Mouse (Mus musculus) forelimb bud, embryonic 11.5 days (tissue): ENCODE measurements around the gene Dab2ip.

Experiments
- DNase-seq: peaks from one replicate; pipeline ENCODE4 v3.0.0-alpha.2; 2012; ENCODE audit warnings: low read depth, low spot score

The Dab2ip gene

GRCm38 (mm10) chr2:35622261-35623103, 64.4 kb downstream of the Dab2ip start:
- no peak for DNase-seq

GRCm38 (mm10) chr2:35623104-35623377, 65.0 kb downstream of the Dab2ip start:
- no peak for DNase-seq

GRCm38 (mm10) chr2:35623431-35624148, 65.5 kb downstream of the Dab2ip start:
- DNase-seq: no peak

GRCm38 (mm10) chr2:35624380-35625006, 66.4 kb downstream of the Dab2ip start:
- DNase-seq: no peak

GRCm38 (mm10) chr2:35625007-35625380, 66.9 kb downstream of the Dab2ip start:
- DNase-seq: no peak

- DNase-seq: no peak
Measured at GRCm38 (mm10) chr2:35625526-35625925, 67.5 kb downstream of the Dab2ip start.

DNA sequence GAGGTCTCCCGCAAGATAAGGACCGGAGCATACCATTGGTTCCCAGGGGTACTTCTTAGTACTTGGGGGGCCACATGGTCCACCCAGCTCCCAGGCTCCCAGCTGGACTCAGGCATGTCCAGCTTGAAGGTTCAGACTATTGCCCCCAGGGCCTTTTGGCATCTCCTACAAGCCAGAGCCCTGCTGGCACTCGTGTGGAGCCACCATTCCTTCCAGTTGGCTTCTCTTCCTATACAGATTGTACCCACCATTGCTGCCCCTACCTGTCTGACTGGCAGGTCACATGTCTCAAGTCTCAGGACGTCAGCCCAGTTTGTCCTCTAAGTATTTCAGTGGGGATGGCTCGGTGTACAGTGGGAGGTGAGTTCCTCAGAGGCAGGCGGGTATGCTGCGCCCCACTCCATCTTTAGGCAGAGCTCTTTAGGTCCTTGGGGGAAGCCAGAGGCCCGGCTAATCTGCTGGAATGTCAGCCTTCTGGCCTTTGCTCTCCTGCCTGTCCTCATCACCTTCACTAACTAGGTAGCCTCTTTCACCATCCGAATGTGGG, 68.2 kb downstream of the Dab2ip start:
- DNase-seq: no peak

DNA sequence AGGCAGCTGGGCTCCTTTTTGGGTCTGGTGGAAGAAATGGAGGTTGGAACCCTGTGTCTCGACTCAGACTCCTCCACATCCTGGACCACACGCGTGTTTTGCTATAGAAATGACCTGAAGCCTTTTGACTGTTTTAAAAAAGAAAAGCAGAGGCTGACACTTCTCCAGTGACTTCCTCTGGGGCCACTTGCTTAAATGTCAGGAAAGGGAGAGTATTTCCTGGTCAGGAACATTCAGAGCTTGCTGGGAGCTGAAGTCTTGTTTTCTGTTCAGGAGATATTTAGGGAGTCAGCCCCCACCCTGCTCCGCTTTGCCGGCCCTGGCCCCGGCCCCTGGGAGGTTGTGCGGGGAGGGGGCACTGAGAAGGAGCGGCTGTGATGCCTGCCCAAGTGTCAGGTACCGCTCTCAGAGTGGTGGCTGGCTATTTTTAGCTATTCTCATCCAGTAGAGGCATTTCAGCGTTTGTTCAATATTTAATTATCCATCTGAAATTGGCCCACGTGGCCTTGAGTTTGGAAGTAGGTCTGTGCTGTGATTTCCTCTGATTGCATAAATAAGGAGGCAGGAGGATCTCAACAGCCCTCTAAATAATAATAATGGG, 69.3 kb downstream of the Dab2ip start:
- no peak for DNase-seq

DNA sequence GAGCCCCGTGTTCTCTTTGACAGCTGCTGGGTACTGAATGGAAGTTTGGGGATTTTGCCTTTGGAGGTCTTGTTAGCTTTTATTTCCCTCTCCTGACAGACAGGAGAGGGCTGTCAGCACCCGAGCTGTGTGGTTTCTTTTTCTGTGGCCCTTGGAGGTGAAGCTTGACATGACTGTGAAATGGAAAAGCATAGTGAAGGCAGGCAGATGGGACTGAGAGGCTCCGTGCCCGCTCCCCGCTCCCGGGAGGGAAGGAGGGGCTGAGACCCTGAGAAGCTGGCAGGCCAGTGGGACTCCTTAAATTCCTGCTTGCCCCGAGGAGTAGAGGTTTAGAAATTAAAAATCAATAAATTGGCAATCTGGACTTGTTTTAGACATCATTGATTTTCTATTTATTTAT, 70.0 kb downstream of the Dab2ip start:
- DNase-seq: no peak

- no peak for DNase-seq
Measured at GRCm38 (mm10) chr2:35628656-35629055, 70.6 kb downstream of the Dab2ip start.

DNA sequence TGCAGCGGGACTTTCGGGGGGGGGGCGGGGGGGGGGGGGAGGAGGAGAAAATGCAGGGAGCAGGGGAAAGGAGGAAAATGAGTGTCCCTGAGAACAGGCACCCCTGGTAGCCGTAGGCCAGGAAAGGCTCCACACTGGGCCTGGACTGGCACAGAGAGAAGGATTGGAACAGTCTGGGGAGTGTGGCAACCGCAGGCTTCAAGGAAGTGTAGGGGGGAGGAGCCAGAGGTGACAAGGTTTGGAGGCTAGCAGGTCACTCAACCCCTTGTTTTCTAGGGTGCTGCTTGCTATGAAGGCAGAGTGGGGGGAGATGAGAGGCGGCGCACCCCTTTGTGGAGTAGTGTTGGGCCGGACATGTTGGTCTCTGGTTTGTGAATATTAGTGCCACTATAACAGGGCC, 71.1 kb downstream of the Dab2ip start:
- no peak for DNase-seq

DNA sequence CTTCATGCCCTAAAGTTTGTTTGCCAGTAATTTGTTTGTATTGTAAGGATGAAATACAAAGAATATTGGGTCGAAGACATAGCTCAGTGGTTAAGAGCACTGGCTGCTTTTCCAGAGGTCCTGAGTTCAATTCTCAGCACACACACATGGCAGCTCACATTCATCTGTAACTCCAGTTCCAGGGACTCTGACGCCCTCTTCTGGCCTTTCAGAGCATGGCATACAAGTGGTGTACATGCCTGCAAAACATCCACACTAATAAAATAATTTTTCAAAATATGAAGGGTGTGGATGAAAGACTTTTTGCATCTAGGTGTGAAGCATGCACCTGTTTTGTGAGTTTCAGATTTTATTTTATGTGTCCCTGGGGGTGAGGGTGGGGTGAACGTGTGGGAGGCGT, 75.3 kb downstream of the Dab2ip start:
- DNase-seq: no peak

GRCm38 (mm10) chr2:35634963-35635362, 76.9 kb downstream of the Dab2ip start:
- DNase-seq: no peak

GRCm38 (mm10) chr2:35635541-35635940, 77.5 kb downstream of the Dab2ip start:
- no peak for DNase-seq

GRCm38 (mm10) chr2:35637880-35638535, 79.9 kb downstream of the Dab2ip start:
- DNase-seq: no peak

DNA sequence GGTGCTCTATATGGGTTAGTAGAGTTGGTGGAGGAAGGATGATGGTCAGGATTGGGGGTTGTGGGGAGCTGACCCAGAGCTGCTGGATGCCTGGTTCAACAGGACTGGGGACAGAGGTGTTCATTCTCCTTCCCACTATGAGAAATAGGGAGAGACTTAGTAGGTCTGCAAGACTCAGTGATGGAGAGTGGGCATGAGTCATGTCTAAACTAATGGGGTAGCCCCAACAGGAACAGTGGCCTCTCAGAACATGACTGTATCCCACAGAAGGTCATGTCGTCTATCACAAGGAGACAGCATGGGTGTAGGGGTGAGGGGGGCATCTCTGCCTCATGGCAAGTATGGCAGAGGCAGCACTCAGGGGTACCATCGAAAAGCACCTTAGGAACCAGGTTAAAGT, 81.7 kb downstream of the Dab2ip start:
- DNase-seq: no peak

GRCm38 (mm10) chr2:35640576-35640975, 82.5 kb downstream of the Dab2ip start:
- no peak for DNase-seq

- DNase-seq: no peak
Measured at GRCm38 (mm10) chr2:35642224-35642623, 84.2 kb downstream of the Dab2ip start.

DNA sequence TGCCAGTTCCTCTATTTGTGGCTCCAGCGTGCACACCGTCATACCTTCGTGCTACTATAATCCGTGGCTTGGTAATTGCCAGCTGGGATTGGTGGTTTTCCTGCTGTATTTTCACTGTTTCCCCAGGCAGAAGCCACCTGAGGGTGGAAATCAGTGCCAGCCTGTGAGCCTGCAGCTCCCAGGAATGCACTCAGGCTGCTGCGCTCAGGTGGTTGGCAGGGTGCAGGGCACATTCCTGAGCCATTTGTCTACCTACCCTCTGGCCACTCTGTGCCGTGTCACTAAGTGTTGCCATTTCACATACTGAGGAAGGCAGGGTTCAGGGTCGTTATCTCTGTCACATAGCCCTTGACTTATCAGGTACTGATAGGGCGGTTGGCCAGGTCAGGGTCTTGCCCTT, 88.5 kb downstream of the Dab2ip start:
- no peak for DNase-seq

GRCm38 (mm10) chr2:35649708-35650107, 91.6 kb downstream of the Dab2ip start:
- peak; percentile 67 for DNase-seq

- no peak for DNase-seq
Measured at GRCm38 (mm10) chr2:35651297-35651731, 93.2 kb downstream of the Dab2ip start.

GRCm38 (mm10) chr2:35652984-35653383, 94.9 kb downstream of the Dab2ip start:
- DNase-seq: no peak
